Mouse (Mus musculus) lung, postnatal 0 days (tissue): ENCODE results near the gene Fbn1.

Experiments
- CTCF ChIP-seq: IDR thresholded peaks from 2 replicates; pipeline ENCODE4 v1.5.1; 2016; ENCODE audit warnings: antibody characterized with exemption, mild to moderate bottlenecking
- EP300 ChIP-seq: IDR thresholded peaks from 2 replicates; pipeline ENCODE4 v1.6.1; 2016; ENCODE audit warnings: antibody characterized with exemption, mild to moderate bottlenecking, control low read depth

GRCm38 (mm10) chr2:125391582-125391981 is 116.2 kb downstream of the Fbn1 start:
- no peak for TF ChIP-seq CTCF
- no peak for TF ChIP-seq EP300
